Mouse (Mus musculus) cerebellum, postnatal 25 days (tissue): ENCODE data around the gene Med29.
A peak's percentile ranks its signal among the peaks of the same experiment; 100 is the strongest.

ENCODE experiments used
- DNase-seq, 2 experiments: peaks; one replicate each; pipeline ENCODE4 v3.0.0; 2021; ENCODE audit warnings: mixed read lengths in 2 of 2

Gene Med29

DNA sequence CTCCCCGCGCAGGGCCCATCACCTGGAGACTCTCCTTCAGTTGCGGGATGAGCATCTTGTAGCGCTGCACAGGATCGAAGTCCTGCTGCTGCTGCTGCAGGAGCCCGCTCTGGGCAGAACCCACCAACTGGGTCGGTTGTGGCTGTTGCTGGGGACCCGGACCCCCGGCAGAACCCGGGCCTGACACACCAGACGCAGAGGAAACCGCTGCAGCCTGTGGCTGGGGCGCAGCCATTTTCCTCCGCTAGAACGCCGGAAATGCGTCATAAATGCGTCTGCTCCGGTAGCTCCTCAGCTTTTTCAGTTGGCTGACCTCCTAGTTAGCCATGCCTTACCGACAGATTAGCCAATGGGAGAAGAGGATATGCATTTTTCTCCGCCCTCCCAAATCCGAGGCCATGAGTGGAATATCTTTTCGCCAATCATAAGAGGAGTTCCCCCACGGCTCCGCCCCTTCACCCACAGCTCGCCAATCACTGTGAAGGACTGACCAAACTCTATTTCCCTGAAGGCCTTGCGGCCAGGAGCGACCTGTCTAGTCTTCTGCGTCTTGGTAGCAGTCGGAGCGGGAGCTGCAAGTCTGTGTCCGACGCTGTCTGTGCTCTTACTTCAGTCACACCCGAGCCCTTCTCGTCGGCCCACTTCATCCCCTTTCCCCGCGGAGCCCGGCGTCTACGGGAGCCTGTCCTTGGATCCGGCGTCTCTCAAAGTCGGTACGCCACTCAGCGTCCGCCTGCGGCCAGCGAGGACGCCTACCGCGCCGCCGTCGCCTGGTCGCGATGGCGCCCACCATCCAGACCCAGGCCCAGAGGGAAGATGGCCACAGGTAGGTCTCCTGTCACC is at the start of gene Med29, which contains the start of gene Paf1:
Gene Med29, minus strand, starts transcription at position 280 of the 843 bp plus-strand sequence.
Gene Paf1, plus strand, starts transcription at position 523 of the 843 bp plus-strand sequence.
- DNase-seq: peak; percentile 96

DNA sequence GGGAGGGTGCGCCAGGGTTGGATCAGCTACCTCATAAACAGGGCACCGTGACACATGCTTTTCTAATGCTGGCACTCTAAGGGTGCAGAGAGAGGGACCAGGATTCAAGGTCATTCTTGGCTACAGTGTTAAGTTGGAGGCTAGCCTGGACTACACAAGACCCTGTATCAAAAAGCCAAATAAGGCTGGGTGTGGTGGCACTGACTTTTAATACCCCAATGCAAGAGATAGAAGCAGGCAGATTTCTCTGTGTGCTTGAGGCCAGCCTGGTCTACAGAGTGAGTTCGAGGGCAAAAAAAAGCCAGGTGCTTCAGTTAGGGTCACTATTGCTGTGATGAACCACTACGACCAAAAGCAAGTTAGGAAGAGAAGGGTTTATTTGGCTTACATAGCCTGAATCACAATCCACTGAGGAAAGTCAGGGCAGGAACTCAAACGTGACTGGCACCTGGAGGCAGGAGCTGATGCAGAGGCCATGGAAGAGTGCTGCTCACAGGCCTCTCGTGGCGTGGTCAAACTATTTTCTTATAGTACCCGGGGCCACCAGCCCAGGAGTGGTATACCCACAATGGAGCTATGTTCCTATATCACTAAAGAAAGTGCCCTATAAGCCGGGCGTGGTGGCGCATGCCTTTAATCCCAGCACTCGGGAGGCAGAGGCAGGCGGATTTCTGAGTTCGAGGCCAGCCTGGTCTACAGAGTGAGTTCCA is 49.4 kb upstream of the Med29 start:
- no peak for DNase-seq

DNA sequence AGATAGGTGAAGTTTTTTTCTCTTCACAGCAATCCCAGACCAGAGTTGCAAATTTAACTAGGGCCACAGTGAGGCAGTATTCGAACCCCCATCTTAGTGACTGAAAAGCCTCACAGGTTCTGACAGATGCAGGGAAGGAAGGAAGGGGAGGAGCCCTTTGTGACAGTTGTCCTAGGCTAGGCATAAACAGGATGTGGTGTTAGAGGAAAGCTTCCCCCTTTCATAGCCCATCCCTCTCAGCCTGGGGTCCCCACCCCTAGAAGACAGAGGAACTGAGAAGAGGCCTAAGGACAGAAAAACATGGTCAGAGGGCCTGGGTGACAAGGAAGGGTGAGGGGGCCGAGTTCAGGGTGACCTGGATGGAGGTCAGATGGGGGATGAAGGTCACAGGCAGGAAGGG is 48.2 kb upstream of the Med29 start:
- no peak for DNase-seq

DNA sequence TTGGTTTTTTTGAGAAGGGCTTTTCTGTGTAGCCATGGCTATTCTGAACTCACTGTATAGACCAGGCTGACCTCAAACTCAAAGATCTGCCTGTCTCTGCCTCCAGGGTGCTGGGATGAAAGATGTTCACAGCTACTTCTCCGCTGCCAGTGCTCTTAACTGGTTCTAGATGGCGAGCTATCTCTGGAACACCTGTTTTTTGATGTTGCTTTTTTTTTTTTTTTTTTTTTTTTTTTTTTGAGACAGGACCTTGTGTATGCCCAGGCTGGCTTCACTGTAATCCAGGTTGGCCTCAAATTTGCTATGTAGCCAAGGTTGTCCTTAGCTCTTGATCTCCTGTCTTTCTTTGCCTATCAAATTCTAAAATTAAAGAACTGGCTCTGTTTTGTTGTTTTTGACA is 46.3 kb upstream of the Med29 start:
- no peak for DNase-seq

DNA sequence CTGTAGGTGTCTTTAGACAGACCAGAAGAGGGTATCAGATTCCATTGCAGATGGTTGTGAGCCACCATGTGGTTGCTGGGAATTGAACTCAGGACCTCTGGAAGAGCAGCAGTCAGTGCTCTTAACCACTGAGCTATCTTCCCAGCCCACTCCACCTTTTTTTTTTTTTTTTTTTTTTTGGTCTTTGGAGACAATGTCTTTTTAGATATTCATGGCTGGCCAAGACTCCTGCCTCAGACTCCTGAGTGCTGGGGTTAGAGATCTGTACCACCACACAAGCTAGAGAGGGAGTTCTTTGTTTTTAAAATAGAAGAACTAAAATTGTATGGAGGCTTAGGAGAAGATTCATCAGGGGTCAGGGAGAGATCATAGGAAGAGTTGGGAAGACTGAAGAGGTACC is 45.5 kb upstream of the Med29 start:
- no peak for DNase-seq

DNA sequence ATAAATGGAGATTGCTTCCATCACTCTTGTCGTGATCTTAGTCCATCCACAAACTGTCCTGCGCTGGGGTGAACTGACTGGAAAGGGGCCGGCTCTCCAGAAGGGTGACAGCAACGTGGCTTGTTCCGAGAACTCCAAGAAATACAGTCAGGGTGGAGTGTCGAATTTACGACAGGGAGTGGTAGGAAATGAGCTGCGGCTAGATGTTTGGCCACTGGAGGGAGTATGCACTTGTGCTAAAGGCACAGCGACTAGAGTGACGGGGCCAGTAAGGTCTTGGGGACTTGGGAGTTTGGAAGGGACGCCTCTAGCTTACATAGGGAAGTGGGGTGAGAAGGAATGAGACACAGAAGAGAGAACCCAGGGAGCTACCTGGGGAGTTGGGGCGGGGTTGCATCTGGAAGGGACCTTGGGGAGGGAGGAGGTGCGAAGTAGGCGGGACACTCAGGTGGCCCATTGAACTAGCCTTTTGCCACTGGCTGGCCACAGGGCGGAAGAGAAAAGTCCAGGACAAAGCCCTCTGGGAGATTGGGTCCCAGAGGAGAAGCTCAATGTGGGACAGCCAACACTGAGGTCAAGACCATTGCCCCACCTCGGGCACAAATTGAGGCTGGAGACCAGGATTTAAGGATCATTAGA is 44.5 kb upstream of the Med29 start, which contains the start of gene Gmfg:
Gene Gmfg, plus strand, starts transcription at position 516 of the 639 bp plus-strand sequence.
- peak; percentile 76 to 83 for DNase-seq

DNA sequence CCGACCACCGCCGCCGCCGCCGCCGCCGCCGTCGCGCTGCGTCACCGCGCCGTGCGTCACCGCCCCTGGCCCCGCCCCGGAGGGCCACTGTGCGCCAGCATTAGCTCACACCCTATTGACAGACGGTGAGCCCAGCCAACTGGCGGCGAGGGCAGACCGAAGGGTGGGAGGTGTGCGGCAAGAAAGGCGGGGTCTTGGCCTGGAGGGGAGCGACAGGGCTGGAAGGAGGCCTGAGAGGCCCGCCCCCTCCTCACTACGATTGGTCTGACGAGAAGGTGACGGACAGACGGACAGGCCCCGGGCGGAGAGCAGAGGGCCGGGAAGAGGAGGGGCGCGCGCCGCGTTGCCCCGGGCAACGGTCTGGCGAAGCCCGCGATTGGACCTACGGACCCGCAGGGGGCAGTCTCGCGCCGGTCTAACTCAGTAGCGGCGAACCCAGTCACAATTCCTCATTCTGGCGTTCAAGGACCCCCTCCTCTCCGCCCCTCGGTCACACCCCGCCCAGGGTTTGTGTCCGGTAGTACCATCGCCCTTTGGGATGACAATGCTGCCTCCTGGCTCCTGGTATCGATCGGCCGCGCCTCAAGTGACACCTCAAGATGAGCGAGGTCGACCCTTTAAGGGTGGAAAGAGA is 43.9 kb upstream of the Med29 start:
- DNase-seq: peak; percentile 100

DNA sequence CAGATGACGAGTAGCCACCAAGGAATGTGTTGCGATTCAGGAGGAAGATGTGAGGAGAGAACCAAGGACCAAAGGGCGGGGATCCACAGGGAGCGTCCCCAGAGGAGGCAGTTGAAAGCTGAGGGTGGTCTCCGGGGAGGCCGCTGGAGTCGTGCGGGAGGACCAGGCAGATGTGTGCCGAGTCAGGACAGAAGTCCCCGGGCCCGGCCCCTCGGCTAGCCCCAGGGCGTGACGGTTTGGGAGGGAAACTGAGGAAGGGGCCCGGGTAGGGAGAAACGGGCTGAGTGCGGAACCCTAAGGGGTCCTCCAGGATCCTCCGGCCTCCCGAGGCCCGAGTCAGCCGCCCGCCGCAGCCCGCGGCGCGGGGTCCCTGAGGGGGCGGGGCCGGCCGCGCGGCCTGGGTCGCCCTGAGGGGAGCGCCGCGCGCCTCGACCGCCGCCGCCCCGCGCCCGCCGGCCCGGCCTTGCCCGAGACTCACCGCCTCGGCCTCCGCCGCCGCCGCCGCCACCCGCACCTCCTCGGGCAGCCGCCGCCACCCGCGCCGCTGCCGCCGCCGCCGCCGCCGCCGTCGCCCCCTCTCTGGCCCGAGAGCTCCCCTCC is 43.3 kb upstream of the Med29 start:
- no peak for DNase-seq

DNA sequence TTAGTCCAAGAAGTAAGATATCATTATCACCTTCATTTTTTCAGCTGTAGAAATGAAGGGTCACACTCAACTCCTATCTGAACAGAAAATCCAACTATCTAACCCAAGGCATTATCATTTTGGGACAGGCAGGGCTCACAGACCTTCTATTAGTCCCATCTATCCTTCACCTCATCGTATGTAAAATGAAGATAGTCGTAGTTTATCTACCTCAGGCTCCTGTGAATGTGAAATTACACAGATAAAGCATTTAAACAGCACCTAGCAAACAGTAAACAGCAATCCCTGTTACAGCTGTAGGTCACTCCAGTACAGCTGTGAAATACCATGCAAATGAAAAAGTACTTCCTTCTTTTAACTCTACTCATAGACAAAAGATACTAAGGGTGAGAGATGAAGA is 39.7 kb upstream of the Med29 start:
- DNase-seq: no peak

DNA sequence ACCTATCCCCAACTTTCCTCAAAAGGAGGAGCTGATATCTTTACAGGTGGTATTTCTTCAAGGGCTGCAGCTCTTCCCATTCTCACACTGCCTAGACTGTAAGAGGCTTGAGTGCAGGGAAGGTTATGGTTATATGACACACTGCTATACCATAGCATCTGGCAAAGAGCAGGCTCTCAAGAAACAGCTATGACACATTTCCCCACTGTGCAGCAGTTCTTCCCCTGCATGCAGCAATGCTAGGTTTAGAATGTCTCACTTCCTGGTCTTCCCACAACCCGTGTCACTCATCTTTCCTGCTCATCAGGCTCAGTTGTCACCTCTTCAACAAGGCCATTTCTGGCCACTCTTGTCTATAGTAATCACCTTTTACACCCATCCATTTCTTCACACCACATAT is 38.0 kb upstream of the Med29 start:
- DNase-seq: no peak

DNA sequence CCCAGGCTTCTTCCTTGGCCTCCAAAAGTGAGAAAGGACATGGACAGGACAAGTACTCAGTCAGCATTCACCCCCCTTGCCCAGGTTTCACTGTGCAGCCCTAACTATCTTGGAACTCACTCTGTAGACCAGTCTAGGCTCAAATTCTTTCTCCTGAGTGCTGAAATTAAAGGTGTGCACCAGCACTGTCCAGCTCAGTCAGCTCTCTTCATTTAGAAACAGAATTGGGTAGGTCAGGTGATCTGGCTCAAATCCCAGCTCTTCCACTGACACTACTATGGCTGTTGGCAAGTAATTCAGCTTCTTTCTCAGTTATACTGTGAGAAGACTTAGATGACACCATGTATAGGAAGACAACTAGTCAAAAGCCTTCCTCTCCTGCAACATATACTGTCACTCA is 35.2 kb upstream of the Med29 start:
- peak in 1 of 2 experiments; percentile 55 for DNase-seq

DNA sequence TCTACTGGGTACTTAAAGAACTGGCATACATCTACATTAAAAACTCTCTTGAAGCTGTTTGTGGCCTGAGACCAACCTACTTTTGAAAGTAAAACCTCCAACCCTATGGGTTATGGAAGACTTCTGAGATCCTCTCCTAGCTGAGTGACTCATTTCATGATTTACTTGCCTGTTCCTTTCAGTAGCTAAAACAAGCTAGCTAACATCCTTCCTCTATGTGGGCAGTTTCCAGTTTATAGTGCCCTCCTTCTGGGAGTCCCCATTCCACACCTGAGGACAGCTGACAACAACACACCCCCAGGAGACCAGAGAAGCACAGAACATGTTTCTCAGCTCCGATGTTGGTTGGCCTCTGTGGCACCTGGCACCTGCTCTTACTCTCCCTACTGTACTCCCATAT is 30.5 kb upstream of the Med29 start:
- no peak for DNase-seq

DNA sequence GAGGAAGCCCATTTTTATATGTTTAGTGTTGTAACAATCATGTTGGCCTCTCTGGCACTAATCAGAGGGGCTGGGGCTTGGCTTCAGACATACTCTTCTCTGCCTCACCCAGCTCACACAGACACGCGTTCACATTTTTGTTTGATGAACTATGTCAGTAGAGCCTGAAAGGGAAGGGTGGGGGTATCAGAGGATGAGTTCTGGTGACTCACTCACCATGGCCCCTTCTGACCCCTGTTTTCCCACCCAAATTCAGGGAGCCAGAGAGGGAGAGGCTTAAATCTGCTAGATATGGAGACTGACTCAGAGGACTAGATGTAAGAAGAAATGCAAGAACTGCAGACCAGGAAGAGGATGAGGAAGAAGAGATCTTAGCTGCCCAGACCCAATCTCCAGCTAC is 26.9 kb upstream of the Med29 start:
- no peak for DNase-seq

DNA sequence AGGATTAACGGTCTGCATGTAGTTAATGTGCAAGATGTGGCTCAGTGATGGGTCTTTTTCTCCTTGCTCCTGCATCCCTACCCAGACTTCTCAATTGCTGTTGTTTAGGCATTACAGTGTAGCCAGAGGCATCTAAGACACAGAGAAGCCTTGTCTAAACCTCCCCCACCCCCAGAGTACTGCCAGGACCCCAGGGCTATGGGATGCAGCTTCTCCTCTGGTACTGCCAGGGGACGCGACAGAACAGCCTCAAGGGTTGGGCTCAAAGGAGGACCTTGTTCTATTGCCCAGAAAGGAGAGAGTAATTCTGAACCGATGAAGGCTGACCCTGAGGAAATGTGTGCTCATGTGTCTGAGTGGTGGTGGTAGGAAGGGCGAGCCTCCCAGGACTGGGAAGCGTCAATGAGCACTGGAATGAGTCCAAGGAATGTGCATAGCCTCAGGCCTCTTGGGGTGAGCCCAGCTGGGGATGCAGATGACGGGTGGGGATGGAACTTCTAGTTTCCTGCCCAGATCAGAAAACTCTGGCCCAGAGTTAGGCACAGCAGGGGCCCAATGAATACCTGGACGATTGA is 25.7 kb upstream of the Med29 start:
- DNase-seq: no peak

DNA sequence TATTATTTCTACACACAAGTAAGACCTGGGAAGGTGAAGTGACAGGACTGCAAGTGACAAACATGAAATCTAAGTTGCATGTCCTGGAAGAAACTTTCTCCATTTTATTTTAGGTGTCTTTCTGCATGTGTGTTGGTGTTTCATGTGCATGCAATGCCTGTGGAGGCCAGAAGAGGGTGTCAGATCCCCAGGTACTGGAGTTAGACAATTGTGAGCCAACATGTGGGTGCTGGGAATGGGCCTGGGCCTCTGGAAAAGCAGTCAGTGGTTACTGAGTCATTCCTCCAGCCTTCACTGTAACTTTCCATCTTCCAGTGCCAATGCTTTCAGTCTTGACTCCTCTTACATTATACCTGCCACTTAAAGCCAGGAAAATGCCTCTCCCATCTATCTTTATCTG is 24.9 kb upstream of the Med29 start:
- no peak for DNase-seq

DNA sequence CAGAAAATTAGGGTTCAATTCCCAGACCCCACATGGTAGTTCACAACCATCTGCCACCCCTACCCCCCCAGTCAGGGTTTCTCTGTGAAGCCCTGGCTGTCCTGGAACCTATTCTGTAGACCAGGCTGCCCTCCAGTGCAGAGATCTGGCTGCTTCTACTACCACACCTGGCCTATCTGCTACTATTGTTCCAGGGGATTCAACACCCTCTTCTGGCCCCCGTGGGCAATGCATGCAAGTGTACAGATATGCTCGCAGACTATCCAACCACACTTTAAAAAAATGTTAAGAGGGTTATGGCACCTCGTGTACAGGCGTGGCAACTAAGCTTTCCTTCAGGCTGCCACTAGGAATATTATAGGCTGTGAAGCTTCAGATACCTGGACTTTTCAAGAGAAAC is 20.3 kb upstream of the Med29 start:
- no peak for DNase-seq

DNA sequence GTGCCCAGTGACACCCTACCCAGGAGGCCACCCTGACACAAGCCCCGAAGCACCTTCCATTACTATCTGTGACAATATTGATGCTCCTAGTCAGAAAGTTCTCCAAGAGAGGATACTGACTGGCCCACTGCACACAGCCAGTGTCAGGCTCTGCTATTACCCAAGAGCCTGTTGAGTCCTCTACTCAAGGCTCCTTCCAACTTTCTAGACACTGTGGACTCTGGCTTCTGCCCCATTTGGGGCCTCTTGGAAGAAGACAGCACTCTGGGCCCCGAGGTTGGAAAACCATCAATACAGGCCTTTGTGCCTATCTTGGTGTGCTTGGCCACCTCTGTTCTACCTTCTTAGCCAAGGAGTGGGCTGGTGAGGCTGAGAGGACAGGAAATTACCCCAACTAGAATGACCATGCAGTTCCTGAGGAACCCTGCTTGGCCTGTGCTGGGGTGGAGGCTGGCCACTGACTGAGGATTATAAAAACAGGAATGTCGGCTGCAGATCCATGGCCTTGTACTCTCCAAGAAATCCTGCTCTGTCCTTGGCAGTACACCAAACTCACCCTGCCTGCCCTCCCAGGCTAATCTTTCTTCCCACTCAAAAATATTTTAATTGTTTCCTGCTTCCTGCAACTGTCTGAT is 18.4 kb upstream of the Med29 start:
- no peak for DNase-seq

DNA sequence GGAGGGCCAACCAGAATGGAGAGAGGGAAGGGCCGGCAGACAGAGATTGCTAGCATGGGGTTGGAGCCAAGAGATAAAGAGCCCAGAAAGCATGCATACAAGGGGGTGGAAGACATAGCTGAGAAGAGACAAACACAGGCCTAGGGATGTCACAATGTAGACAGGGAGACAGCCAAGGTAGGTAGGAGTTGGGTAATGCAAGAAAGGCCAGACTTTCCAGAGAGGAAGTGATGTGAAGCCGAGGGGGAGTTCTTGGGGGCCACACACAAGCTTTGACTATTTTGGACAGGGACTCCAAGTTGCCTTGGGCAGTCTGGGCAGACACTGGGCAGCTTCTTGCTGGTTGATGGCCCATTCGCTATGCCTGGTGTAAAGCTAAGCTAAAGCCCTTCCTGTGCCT is 9.4 kb upstream of the Med29 start:
- DNase-seq: no peak

DNA sequence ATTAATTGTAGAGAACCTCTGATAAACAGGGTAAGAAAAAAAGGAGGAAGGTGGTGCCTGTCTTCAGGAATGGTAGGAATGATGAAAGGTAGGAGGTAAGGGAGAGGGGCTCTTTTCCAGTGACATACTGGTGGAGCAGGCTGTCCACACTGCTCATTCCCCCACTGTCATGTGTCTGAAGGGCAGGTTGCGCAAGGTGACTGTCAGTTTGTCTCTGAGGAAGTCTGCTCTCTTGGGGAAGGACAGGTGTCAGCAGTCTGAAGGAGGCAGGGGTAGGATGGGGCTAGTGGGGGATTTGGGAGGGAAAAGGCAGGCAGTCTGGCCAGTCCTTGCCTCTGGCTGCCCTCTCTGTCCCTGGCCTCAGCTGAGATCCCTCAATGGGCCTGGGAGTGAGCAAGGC is 8.5 kb upstream of the Med29 start:
- DNase-seq: no peak

DNA sequence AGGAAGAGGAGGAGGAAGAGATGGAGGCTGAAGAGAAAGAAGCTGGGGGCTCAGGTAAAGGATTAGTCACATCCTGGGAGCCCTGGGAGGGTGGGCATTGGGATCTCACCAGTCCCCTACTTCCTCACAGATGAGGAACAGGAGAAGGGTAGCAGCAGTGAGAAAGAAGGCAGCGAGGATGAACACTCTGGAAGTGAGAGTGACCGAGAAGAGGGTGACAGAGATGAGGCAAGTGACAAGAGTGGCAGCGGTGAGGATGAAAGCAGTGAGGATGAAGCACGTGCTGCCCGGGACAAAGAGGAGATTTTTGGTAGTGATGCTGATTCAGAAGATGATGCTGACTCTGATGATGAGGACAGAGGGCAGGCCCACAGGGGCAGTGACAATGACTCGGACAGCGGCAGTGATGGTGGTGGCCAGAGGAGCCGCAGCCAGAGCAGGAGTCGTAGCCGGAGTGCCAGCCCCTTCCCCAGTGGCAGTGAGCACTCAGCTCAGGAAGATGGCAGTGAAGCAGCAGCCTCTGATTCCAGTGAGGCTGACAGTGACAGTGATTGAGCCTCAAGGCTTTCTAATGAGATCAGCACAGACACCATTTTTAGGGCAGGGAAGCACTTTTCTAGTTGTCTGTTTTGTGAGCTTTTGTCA is 6.3 kb upstream of the Med29 start:
- DNase-seq: no peak

DNA sequence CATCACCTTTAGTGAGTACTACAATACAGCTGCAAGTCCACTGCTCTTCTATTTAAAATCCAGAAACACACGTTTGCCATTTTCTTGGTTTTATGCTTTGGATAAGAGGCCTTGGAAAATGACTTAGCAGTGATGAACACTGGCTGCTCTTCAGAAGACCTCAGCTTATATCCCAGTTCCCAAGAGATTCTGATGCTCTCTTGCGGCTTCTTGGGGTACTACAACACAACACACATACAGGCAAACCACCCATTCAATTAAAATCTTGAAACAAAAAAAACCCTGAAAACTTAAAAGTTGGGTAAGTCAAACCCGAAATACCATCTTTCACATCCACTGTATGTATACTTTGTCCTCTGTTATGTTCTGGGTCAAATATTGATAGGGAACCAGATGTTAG is 5.5 kb upstream of the Med29 start:
- peak in 1 of 2 experiments; percentile 53 for DNase-seq
